Mouse (Mus musculus) heart, embryonic 16.5 days (tissue): ENCODE measurements around the gene Pcbd1. TPM values are rescaled to one million over a fixed set of nuclear protein-coding genes. Genes with fewer than 3 reads are reported as not detected.

Experiments
- ATAC-seq: fragments of 200-750 bp; cut with Nextera tagmentation; replicated peaks from 2 replicates; pipeline ENCODE4 v1.8.0; 2017; ENCODE audit warnings: moderate number of reproducible peaks; ENCODE audit not compliant: insufficient read depth, low FRiP score; ENCODE audit errors: extremely low read depth
- H3K27ac ChIP-seq: fragments of 300-500 bp; sonication (generic); 2 replicates; pipeline ENCODE4 v1.5.1; 2014; ENCODE audit warnings: mild to moderate bottlenecking, low read length, control low read depth, moderate library complexity
- H3K27me3 ChIP-seq: fragments of 300-500 bp; sonication (generic); 2 replicates; pipeline ENCODE4 v1.6.1; 2014; ENCODE audit warnings: low read length, mixed read lengths; ENCODE audit not compliant: control insufficient read depth, insufficient read depth
- H3K36me3 ChIP-seq: fragments of 300-500 bp; sonication (generic); 2 replicates; pipeline ENCODE4 v1.6.1; 2014; ENCODE audit not compliant: control insufficient read depth, insufficient read depth
- H3K4me1 ChIP-seq: fragments of 300-500 bp; sonication (generic); 2 replicates; pipeline ENCODE4 v1.6.1; 2014; ENCODE audit warnings: low read length, mixed read lengths; ENCODE audit not compliant: control insufficient read depth, insufficient read depth
- H3K4me2 ChIP-seq: fragments of 300-500 bp; sonication (generic); 2 replicates; pipeline ENCODE4 v1.6.1; 2014; ENCODE audit warnings: low read depth, mild to moderate bottlenecking, control low read depth, low read length
- H3K4me3 ChIP-seq: fragments of 300-500 bp; sonication (generic); 2 replicates; pipeline ENCODE4 v1.5.1; 2014; ENCODE audit warnings: mild to moderate bottlenecking, control low read depth, low read length
- H3K9ac ChIP-seq: fragments of 300-500 bp; sonication (generic); 2 replicates; pipeline ENCODE4 v1.6.1; 2014; ENCODE audit warnings: low read length, control low read depth
- H3K9me3 ChIP-seq: fragments of 300-500 bp; sonication (generic); replicated peaks from 2 replicates; pipeline ENCODE4 v1.6.1; 2016; ENCODE audit warnings: low read length; ENCODE audit not compliant: control insufficient read depth
- WGBS: fragments of 180-500 bp; shearing (Covaris S2); extraction: QIAGEN DNeasy Blood & Tissue Kit; methylation state at CpG from one replicate; pipeline ENCODE4 v1.1.7; 2014; 5-methylcytosine and 5-hydroxymethylcytosine counted together
- polyA plus RNA-seq: library from polyadenylated mRNA; unstranded; fragments of >200 nt; fragmentation: Nextera tagmentation; extraction: Ambion mirVana; gene quantifications from 2 replicates; pipeline ENCODE4 v1.2.1, GENCODE M21; 2015

Gene Pcbd1
- 53.5 and 60.1 TPM in 2 replicates for polyA plus RNA-seq

- Histone ChIP-seq H3K4me2 (peak within 1 kb of the TSS; percentile 84), H3K27ac (peak within 1 kb of the TSS; percentile 43), H3K9me3 (no peaks in the 10 kb centered on the region), H3K9ac (peak within 1 kb of the TSS; percentile 82), H3K4me1 (peaks cover 12% of the 10 kb centered on the region), H3K36me3 (no peaks in the 10 kb centered on the region), H3K27me3 (no peaks in the 10 kb centered on the region), H3K4me3 (peak within 1 kb of the TSS; percentile 59)
- 10% methylated on average over 33 of the region's 33 CpGs for WGBS
- ATAC-seq = peak; percentile 62; the same call in 1 of the 2 replicates
Observed at GRCm38 (mm10) chr10:61089170-61090142, at the start of gene Pcbd1. Gene Pcbd1, plus strand, starts transcription at chr10:61089331.

GRCm38 (mm10) chr10:61039657-61040056 is 49.5 kb upstream of the Pcbd1 start:
- Histone ChIP-seq H3K27ac (no peak overlapping the region), H3K4me2 (no peak overlapping the region), H3K4me1 (no peaks in the 10 kb centered on the region), H3K9me3 (no peaks in the 10 kb centered on the region), H3K36me3 (no peaks in the 10 kb centered on the region), H3K27me3 (no peaks in the 10 kb centered on the region), H3K9ac (no peak overlapping the region), H3K4me3 (no peak overlapping the region)
- WGBS = 67% methylated on average over 12 of the region's 12 CpGs
- ATAC-seq = no peak

DNA sequence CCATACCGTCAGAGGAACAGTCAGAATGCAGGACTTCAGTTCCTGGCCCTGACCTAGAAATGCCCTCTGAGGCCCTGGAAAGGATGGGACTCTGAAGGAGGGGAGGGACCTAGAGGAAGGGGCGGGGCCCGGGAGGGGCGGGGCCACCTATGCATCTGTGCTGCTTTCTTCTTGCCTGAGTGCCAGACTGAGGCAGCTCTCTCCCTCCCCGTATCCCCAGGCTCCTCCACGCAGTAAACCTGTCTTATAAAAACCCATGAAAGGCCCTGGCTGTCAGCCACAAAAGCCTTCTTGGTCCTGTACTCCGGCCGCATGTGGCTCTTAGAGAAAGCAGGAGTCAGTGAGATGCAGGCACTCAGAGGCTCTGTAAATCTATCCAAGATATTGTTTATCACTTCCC is 44.0 kb upstream of the Pcbd1 start:
- H3K9ac ChIP-seq = no peak overlapping the region
- no peaks in the 10 kb centered on the region for H3K9me3 ChIP-seq
- H3K4me2 ChIP-seq = no peak overlapping the region
- no peak overlapping the region for H3K27ac ChIP-seq
- no peaks in the 10 kb centered on the region for H3K27me3 ChIP-seq
- 0 out of 2 replicates have a peak, but pooled peaks have one; percentile 28 for ATAC-seq
- 16% methylated on average over 8 of the region's 8 CpGs for whole genome bisulfite sequencing
- H3K4me1 ChIP-seq = peaks cover 3% of the 10 kb centered on the region; the same call in 1 of the 2 replicates
- H3K36me3 ChIP-seq = no peaks in the 10 kb centered on the region
- H3K4me3 ChIP-seq = no peak overlapping the region

- H3K9ac ChIP-seq = no peak overlapping the region
- peaks cover 7% of the 10 kb centered on the region; the same call in 1 of the 2 replicates for H3K9me3 ChIP-seq
- H3K27me3 ChIP-seq = peaks cover 3% of the 10 kb centered on the region; the same call in 1 of the 2 replicates
- H3K4me3 ChIP-seq = no peak overlapping the region
- 59% methylated on average over 14 of the region's 14 CpGs for WGBS
- no peaks in the 10 kb centered on the region for H3K36me3 ChIP-seq
- H3K27ac ChIP-seq = no peak overlapping the region
- H3K4me1 ChIP-seq = no peaks in the 10 kb centered on the region
- no peak overlapping the region for H3K4me2 ChIP-seq
- peak; percentile 58 for ATAC-seq
Observed at GRCm38 (mm10) chr10:61051993-61052613, 37.0 kb upstream of the Pcbd1 start.

- Histone ChIP-seq H3K27ac (no peak overlapping the region), H3K4me3 (no peak overlapping the region), H3K4me2 (no peak overlapping the region), H3K9ac (no peak overlapping the region), H3K27me3 (peaks cover 3% of the 10 kb centered on the region; the same call in 1 of the 2 replicates), H3K36me3 (no peaks in the 10 kb centered on the region), H3K9me3 (peaks cover 7% of the 10 kb centered on the region; the same call in 1 of the 2 replicates), H3K4me1 (peaks cover 10% of the 10 kb centered on the region)
- WGBS = 94% methylated on average over 7 of the region's 7 CpGs
- ATAC-seq = no peak
Observed at GRCm38 (mm10) chr10:61056661-61057060, 32.5 kb upstream of the Pcbd1 start.

DNA sequence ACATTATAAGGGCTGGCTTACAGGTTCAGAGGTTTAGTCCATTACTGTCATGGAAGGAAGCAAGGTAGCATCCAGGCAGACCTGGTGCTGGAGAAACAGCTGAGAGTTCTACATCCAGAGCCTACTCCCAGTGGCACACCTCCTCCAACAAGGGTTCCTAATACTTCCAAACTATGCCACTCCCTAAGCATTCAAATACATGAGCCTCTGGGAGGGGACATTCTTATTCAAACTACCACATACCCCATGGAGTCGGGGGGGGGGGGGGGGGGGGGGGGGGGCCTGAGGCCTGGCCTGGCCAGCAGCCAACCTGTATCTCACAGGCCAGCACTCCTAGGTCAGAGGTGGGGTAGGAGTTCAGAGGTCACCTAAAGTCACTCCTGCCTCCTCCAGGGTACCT is 30.0 kb upstream of the Pcbd1 start:
- no peaks in the 10 kb centered on the region for H3K27me3 ChIP-seq
- WGBS = no CpG with 5 or more reads among the region's 1 CpGs
- peak overlapping the region; percentile 67; the same call in 1 of the 2 replicates for H3K27ac ChIP-seq
- peaks cover 10% of the 10 kb centered on the region for H3K4me1 ChIP-seq
- peaks cover 7% of the 10 kb centered on the region; the same call in 1 of the 2 replicates for H3K9me3 ChIP-seq
- no peak overlapping the region for H3K9ac ChIP-seq
- no peak overlapping the region for H3K4me2 ChIP-seq
- no peaks in the 10 kb centered on the region for H3K36me3 ChIP-seq
- ATAC-seq = no peak
- no peak overlapping the region for H3K4me3 ChIP-seq

GRCm38 (mm10) chr10:61059543-61060110 is 29.5 kb upstream of the Pcbd1 start:
- peaks cover 10% of the 10 kb centered on the region for H3K4me1 ChIP-seq
- no peak overlapping the region for H3K9ac ChIP-seq
- H3K36me3 ChIP-seq = no peaks in the 10 kb centered on the region
- peak; percentile 49; the same call in 1 of the 2 replicates for ATAC-seq
- H3K27me3 ChIP-seq = no peaks in the 10 kb centered on the region
- H3K4me3 ChIP-seq = no peak overlapping the region
- WGBS = 24% methylated on average over 6 of the region's 6 CpGs
- H3K27ac ChIP-seq = peak overlapping the region; percentile 67
- no peak overlapping the region for H3K4me2 ChIP-seq
- H3K9me3 ChIP-seq = peaks cover 7% of the 10 kb centered on the region; the same call in 1 of the 2 replicates

- no peak for ATAC-seq
Observed at GRCm38 (mm10) chr10:61063271-61063864, 25.8 kb upstream of the Pcbd1 start.

More at GRCm38 (mm10) chr10:61063271-61063864, 25.8 kb upstream of the Pcbd1 start:
- Histone ChIP-seq H3K9ac (no peak overlapping the region), H3K36me3 (no peaks in the 10 kb centered on the region), H3K4me2 (no peak overlapping the region), H3K27me3 (no peaks in the 10 kb centered on the region), H3K4me3 (no peak overlapping the region), H3K4me1 (peaks cover 24% of the 10 kb centered on the region), H3K27ac (no peak overlapping the region), H3K9me3 (no peaks in the 10 kb centered on the region)
- WGBS = 80% methylated on average over 10 of the region's 10 CpGs
